Mouse (Mus musculus) gastrocnemius, adult 8-10 months (tissue): ENCODE results near the gene Gm12253. TPM values are rescaled to one million over a fixed set of nuclear protein-coding genes. Genes with fewer than 3 reads are reported as not detected.

Experiments
- DNase-seq, 2 experiments: peaks; one replicate each; pipeline ENCODE4 v3.0.0; 2022; ENCODE audit warnings: low spot score in 2 of 2
- total RNA-seq, 4 experiments: library from RNA; stranded (reverse); gene quantifications; 2 replicates each; pipeline ENCODE4 v1.2.4; 2022

Gm12253 gene
- total RNA-seq = not detected

- no peak for DNase-seq
Measured at GRCm38 (mm10) chr11:58432259-58432658, at the start of gene Gm12253. Gm12253 (plus strand) TSS chr11:58432559.

GRCm38 (mm10) chr11:58399985-58400645 is 32.2 kb upstream of the Gm12253 start:
- DNase-seq = no peak

- DNase-seq = no peak
Measured at GRCm38 (mm10) chr11:58400655-58401054, 31.7 kb upstream of the Gm12253 start.

GRCm38 (mm10) chr11:58408066-58408465 is 24.3 kb upstream of the Gm12253 start:
- no peak for DNase-seq

DNA sequence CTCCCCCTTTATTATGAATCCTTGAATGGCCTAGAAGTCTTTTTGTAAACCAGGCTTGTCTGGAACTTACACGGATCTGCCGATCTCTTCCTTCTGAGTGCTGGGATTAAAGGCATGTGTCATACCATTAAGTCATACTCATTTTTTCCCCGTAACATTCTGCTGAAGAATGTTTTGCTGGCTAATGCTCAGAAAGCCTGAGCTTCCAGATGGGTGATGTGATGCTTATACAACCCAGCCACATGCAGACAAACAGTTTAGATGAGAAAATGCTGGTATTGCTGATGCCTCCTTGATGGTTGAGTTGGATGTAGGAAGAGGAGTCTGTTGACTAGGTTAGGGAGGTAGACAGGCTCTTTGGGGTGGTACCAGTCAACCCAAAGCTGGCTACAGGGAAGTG is 14.0 kb upstream of the Gm12253 start:
- DNase-seq = no peak

GRCm38 (mm10) chr11:58420815-58421214 is 11.5 kb upstream of the Gm12253 start, which contains the start of gene 1810065E05Rik:
1810065E05Rik (plus strand) TSS chr11:58421111.
- DNase-seq = no peak

- DNase-seq = no peak
Measured at GRCm38 (mm10) chr11:58437866-58438265, 5.5 kb downstream of the Gm12253 start.

- DNase-seq = no peak
Measured at GRCm38 (mm10) chr11:58452759-58453158, 20.4 kb downstream of the Gm12253 start, which contains the start of gene Lypd9. Lypd9 (minus strand) TSS chr11:58452923.

- DNase-seq = no peak
Measured at GRCm38 (mm10) chr11:58453592-58453991, 21.2 kb downstream of the Gm12253 start.

GRCm38 (mm10) chr11:58462170-58462569 is 29.8 kb downstream of the Gm12253 start, which contains the start of gene Olfr30:
Olfr30 (minus strand) TSS chr11:58462270.
- no peak for DNase-seq

Other genes with a start within 250 kb of the Gm12253 start
- 1 to 10 TPM; 7.9 to 9.9 (median 8.3) TPM for gene Igtp, start 233.0 kb upstream of the Gm12253 start, total RNA-seq
- 10 to 100 TPM in 2 of 4 experiments, 1 to 10 TPM in 2; 8.3 to 11.3 (median 9.9) TPM for gene Irgm2, start 232.9 kb upstream of the Gm12253 start, total RNA-seq
- gene 4930438A08Rik, start 157.8 kb upstream of the Gm12253 start, total RNA-seq = not detected
- 1 to 10 TPM; 2.5 to 5.3 (median 3.1) TPM for gene Zfp692, start 125.5 kb upstream of the Gm12253 start, total RNA-seq
- 10 to 100 TPM; 39.8 to 49.3 (median 40.6) TPM for gene Zfp672, start 102.2 kb upstream of the Gm12253 start, total RNA-seq
- 10 to 100 TPM; 22.1 to 27.2 (median 24.4) TPM for gene Sh3bp5l, start 101.8 kb upstream of the Gm12253 start, total RNA-seq
- not detected for gene Lypd8, start 53.5 kb upstream of the Gm12253 start, total RNA-seq
- gene 1810065E05Rik, start 11.4 kb upstream of the Gm12253 start, total RNA-seq = not detected
- gene Lypd9, start 20.4 kb downstream of the Gm12253 start, total RNA-seq = not detected
- not detected for gene Olfr30, start 29.7 kb downstream of the Gm12253 start, total RNA-seq
- not detected for gene Olfr332, start 60.0 kb downstream of the Gm12253 start, total RNA-seq
- not detected for gene Olfr331, start 70.0 kb downstream of the Gm12253 start, total RNA-seq
- not detected for gene Olfr330, start 102.3 kb downstream of the Gm12253 start, total RNA-seq
- gene Olfr329-ps, start 113.9 kb downstream of the Gm12253 start, total RNA-seq = not detected
- not detected for gene Olfr328, start 123.1 kb downstream of the Gm12253 start, total RNA-seq
- not detected for gene Olfr224, start 138.0 kb downstream of the Gm12253 start, total RNA-seq
- not detected for gene Olfr325, start 145.2 kb downstream of the Gm12253 start, total RNA-seq
- not detected for gene Olfr324, start 162.6 kb downstream of the Gm12253 start, total RNA-seq
- not detected for gene 2210407C18Rik, start 183.5 kb downstream of the Gm12253 start, total RNA-seq
- gene Olfr323, start 197.9 kb downstream of the Gm12253 start, total RNA-seq = not detected
- not detected for gene Trim58, start 207.9 kb downstream of the Gm12253 start, total RNA-seq
- not detected for gene Olfr322, start 226.2 kb downstream of the Gm12253 start, total RNA-seq
- gene Olfr320, start 248.5 kb downstream of the Gm12253 start, total RNA-seq = not detected